Mouse (Mus musculus): ENCODE measurements at regions not wholly inside any gene's neighbourhood (a gene's known extent, or its start where the extent isn't known, plus 50 kb on each side); places are given as distances from the start of the nearest gene placed in this dataset.

- DNase-seq (ENCODE audit: low read depth, low spot score): no peak
Observed at GRCm38 (mm10) chr2:178924456-178925115, 494.3 kb downstream of the Cdh26 start.

GRCm38 (mm10) chr2:178927038-178927660 is 496.8 kb downstream of the Cdh26 start:
- no peak for DNase-seq (ENCODE audit: low read depth, low spot score)

DNA sequence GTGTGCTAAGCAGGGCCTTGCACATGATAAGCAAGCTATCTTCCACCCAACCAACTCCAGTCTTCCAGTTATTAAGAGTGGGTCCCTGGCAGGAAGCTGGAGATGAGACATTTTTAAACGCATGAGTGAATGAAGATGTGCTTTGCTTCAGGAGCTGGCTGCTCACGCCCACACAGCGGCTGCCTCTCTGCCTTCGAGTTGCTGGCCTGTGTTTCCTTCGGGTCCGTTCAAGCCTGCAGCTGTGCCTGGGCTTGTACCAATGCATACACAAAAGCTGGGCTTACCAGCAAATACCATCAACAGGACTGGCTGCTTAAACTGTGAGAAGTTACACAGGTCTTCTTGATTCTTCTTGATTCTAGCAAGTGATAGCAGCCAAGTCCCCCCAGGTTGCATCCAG is 498.7 kb downstream of the Cdh26 start:
- no peak for DNase-seq (ENCODE audit: low read depth, low spot score)

DNA sequence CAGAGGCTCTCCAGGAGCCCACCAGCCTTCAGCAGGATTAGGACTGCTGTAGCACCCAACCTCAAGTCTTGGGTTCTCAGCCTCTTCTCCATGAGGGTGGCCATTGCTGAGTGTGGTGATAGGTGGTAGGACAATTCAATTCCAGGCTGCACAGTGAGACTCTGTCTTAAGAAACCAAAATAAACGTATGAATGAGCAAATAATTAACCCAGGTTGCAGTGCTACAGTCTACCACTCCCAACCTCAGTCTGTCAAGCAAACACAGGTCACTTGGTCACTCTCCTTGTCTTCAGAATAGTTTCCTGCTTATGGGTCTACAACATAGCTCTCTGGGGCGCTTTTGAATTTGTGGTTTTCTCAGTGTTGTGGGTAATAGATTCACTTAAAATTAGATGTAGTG is 499.8 kb downstream of the Cdh26 start:
- no peak for DNase-seq (ENCODE audit: low read depth, low spot score)

DNA sequence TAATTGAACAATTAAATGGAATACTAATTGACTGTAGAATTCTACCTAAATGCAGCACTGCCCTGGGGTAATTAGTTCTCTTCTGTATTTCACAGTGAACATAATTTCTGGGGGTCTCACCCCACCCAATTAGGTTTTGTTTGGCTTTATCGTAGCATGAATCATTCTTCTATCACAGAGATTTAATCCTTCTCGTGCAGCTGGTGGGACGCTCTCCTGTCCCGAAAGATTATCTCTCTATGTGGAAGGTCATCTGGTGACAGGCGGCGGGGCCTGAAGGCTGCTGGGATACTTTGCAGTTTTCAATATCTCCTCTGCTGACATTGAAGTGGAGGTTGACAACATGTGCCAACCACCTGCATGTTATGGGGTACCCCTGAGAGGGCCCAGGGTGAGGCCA is 493.8 kb upstream of the Cdh4 start:
- DNase-seq (ENCODE audit: low read depth, low spot score): no peak

GRCm38 (mm10) chr2:178949103-178949502 is 493.1 kb upstream of the Cdh4 start:
- no peak for DNase-seq (ENCODE audit: low read depth, low spot score)

- no peak for DNase-seq (ENCODE audit: low read depth, low spot score)
Observed at GRCm38 (mm10) chr2:178950304-178950703, 491.9 kb upstream of the Cdh4 start.

DNA sequence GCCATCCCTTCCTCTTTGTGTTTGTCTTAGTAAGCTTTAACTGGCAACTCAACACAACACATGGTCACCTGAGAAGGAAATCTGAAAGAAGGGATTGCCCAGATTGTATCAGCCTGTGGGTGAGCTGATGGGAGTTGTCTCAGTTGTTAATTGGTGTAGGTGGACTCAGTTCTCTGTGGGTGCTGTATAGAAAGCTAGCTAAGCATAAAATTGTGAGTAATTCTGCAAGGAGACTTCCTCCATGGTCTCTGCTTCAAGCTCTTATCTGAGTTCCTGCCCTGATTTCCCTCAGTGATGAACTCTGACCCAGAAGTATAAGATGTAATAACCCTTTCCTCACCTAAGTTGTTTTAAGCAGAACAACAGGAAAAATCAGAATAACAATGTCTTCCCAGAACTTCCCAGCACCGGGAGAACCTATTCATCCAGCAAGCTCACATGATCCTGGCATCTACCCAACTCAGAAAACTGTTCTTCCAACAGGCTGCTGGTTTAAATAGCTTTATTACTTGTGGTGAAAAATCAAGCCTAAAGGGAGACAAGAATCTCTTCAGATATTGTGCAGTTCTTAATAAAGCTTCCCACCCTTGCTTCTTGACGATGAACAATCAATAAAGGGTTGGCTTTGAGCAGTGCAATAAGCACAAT is 487.7 kb upstream of the Cdh4 start:
- no peak for DNase-seq (ENCODE audit: low read depth, low spot score)

GRCm38 (mm10) chr2:178958829-178959228 is 483.4 kb upstream of the Cdh4 start:
- no peak for DNase-seq (ENCODE audit: low read depth, low spot score)

- DNase-seq (ENCODE audit: low read depth, low spot score): no peak
Observed at GRCm38 (mm10) chr2:178959603-178960002, 482.6 kb upstream of the Cdh4 start.

- no peak for DNase-seq (ENCODE audit: low read depth, low spot score)
Observed at GRCm38 (mm10) chr2:178967584-178968365, 474.5 kb upstream of the Cdh4 start.

- DNase-seq (ENCODE audit: low read depth, low spot score): no peak
Observed at GRCm38 (mm10) chr2:178969732-178970131, 472.5 kb upstream of the Cdh4 start.

DNA sequence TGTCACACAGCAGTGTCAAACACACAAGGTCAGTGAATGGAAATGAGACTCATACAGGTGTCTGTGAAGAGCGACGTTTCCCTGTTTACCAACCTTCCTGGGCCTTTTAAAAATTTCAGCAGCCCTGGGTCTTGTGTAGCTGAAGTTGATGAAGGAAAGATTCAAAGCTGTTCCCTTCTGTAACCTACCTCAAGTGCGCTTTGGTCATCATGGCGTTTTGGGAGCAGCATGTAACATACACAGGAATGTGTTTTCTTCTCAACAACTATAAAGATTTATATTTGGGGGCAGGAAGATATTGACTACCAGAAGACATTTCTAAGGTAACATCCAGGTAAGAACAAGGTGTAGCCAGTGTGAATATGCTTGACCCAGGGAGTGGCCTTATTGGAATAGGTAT is 466.9 kb upstream of the Cdh4 start:
- DNase-seq (ENCODE audit: low read depth, low spot score): no peak

- DNase-seq (ENCODE audit: low read depth, low spot score): no peak
Observed at GRCm38 (mm10) chr2:178976046-178976445, 466.2 kb upstream of the Cdh4 start.

DNA sequence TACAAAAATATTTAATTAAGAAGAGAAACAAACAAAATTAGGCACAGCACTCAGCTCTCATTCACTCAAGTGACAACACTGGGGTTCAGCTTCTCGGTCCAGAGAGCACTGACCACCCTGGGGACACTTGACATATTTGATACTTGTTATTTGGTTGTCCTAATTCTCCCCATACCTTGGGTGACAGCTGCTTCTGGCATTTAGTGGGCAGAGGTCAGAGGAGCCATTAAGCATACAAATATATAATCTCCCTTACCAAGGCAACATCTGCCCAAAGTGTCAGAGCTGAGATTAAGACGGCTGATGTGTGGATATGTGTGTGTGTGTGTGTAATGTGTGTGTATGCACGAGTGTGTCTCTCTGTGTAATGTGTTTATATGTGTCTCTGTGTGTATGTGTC is 465.7 kb upstream of the Cdh4 start:
- no peak for DNase-seq (ENCODE audit: low read depth, low spot score)

DNA sequence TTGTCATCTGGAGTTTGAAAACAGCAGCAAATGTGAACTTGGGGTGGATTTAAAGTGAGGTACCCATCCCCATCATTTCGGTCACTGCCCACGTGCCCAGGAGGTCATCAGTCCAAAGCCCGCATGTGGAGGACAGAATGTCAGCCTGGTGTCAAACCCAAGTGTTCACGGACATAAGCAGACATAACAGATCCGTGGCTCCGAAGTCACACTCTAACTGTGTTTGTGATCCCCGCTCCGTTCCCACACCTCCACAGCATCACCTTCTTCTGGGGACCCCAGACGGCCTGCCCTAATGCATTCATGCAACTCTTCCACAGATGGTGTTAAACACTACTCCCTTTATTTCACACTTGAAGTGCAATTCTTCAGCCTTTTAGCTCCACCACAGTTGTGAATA is 462.8 kb upstream of the Cdh4 start:
- no peak for DNase-seq (ENCODE audit: low read depth, low spot score)

DNA sequence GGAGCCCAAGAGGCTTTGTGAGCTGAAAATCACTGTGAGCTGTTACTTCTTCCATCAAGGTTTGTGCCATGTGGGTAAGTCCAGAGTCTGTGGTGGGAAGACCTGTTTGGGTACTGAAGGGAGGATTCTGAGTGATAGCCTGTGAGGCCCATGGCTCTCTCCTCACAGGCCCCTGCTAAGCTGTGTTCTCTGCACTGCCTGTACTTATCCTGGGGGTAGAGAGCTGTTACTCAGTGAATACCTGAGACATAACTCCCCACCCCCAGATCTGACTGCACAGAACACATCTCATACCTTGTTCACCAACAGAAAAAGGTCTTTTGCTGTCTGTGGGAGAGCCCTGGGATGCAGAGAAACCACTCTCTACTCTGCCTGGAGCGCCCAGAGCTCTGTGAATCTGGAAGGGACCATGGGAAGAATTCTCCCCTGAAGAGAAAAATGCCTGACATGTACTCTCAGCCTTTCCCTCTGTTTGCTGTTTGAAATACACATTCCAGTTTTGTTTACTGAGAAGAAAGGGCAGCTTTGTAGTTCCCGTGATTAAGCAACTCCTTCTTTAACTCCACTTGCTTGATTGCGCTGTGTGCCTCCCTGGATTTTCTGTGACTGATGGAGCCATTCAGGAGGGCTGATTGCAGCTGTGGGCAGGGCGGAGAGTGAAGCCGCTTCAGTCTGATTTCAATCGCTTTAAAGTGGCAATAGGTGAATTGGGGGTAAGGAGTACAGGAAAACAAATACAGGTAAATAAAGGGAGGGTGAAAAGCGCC is 460.3 kb upstream of the Cdh4 start:
- no peak for DNase-seq (ENCODE audit: low read depth, low spot score)

GRCm38 (mm10) chr2:178983801-178984200 is 458.4 kb upstream of the Cdh4 start:
- no peak for DNase-seq (ENCODE audit: low read depth, low spot score)

DNA sequence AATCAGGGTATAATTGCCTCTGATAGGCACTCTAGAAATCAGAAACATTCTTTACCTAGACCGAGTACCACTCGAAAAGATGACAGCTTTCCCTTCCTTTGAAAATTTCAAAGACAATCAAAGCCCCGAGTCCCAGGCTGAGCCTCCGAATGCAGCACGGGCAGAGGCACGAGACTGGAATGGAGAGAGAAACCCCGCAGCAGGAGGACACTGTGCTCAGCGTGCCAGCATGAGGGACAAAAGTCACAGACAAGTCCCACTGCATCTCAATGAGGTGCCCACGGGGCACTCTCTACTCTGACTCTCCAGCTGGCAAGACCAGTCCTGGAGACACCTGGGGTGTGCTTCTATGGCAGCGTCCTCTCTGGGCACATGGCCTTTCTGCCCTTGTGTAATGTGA is 454.3 kb upstream of the Cdh4 start:
- DNase-seq (ENCODE audit: low read depth, low spot score): no peak

GRCm38 (mm10) chr2:178989291-178989690 is 452.9 kb upstream of the Cdh4 start:
- DNase-seq (ENCODE audit: low read depth, low spot score): no peak

- no peak for DNase-seq (ENCODE audit: low read depth, low spot score)
Observed at GRCm38 (mm10) chr2:178989784-178990183, 452.4 kb upstream of the Cdh4 start.

DNA sequence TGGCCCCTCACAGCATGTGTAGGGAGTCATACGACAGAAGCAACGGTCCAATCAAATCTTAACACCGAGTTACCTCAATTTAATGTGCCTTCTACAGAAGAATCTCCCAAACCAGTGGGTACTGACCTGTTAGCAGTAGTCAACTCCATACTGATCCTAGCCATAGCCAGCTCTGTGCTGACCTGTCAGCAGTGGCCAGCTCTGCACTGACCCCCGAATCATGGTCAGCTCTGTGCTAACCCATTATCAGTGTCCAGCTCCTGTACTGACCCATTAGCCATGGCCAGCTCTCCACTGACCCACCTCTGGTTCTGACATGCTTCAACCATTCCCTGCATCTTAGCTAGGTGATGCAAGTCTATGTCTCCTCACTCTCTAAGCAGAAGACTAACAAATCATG is 451.3 kb upstream of the Cdh4 start:
- DNase-seq (ENCODE audit: low read depth, low spot score): no peak

Data from CD4-positive, CD25-positive, alpha-beta regulatory T cell, adult 2 months (primary cell).